Mouse (Mus musculus): ENCODE measurements at regions not wholly inside any gene's neighbourhood (a gene's known extent, or its start where the extent isn't known, plus 50 kb on each side); places are given as distances from the start of the nearest gene placed in this dataset.

DNA sequence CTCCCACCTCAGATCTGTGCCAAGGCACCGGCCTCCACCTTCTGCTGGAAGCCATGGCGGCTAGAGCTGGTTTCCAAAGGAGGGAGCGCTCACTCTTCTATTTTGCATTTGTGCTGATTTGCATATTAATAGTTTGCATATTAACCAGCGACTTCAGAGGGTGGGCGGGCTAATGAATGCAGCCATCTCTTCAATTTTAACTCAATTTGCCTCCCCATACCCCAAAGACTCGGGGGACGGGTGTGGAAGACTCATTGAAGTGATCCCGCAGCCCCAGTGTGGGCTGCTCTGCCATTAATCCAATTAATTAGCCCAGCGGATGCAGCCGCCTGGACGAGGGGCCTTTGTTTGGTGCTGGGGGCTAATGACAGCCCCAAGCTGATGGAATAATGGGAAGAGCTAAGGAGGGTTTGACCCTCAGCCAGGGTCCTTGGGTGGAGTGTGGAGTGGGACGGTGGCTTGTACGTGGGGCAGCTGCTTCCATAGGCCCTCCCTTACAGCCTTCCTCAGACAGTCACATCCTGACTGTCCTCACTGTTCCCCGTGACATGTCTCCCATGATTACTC, 103.0 kb downstream of the Gm26897 start:
- Histone ChIP-seq H3K9ac (no peak overlapping the region), H3K27ac (no peak overlapping the region), H3K27me3 (peaks cover 77% of the 10 kb centered on the region), H3K4me3 (no peak overlapping the region), H3K36me3 (no peaks in the 10 kb centered on the region), H3K4me2 (replicated peaks) (no peak overlapping the region), H3K9me3 (no peaks in the 10 kb centered on the region), H3K4me1 (peaks cover 12% of the 10 kb centered on the region)
- WGBS, result 23% methylated on average over 14 of the region's 14 CpGs
- ATAC-seq (ENCODE audit: low FRiP score, low read depth), result no peak

DNA sequence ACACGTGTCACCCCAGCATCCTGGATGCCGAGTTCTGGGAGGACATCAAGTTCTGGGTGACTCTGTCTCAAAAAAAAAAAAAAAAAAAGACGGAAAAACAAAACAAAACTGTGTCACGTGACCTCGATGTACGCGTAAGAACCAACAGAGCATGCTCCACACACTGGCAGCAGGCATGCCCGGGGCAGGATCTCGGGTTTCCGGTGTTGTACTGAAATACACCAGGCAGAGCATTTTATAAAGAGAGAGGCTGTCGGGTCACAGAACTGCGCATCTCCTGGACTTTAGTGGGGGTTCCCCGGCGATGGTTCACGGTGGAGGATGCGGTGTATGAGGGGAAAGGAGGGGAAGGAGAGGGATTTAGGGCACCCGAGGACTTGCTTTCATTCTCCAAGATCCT, 108.7 kb downstream of the Gm26897 start:
- Histone ChIP-seq H3K36me3 (no peaks in the 10 kb centered on the region), H3K27me3 (peaks cover 71% of the 10 kb centered on the region), H3K4me2 (replicated peaks) (peak overlapping the region; percentile 47), H3K27ac (no peak overlapping the region), H3K9me3 (0 out of 2 replicates have a peak, but pooled peaks cover 3% of the 10 kb centered on the region), H3K4me3 (no peak overlapping the region), H3K9ac (no peak overlapping the region), H3K4me1 (0 out of 2 replicates have a peak, but pooled peaks cover 7% of the 10 kb centered on the region)
- WGBS, result 45% methylated on average over 17 of the region's 17 CpGs
- no peak for ATAC-seq (ENCODE audit: low FRiP score, low read depth)

- Histone ChIP-seq H3K36me3 (no peaks in the 10 kb centered on the region), H3K9ac (no peak overlapping the region), H3K9me3 (0 out of 2 replicates have a peak, but pooled peaks cover 3% of the 10 kb centered on the region), H3K4me1 (0 out of 2 replicates have a peak, but pooled peaks cover 7% of the 10 kb centered on the region), H3K4me3 (no peak overlapping the region), H3K4me2 (replicated peaks) (no peak overlapping the region), H3K27ac (no peak overlapping the region), H3K27me3 (peaks cover 62% of the 10 kb centered on the region)
- WGBS, result 52% methylated on average over 17 of the region's 17 CpGs
- no peak for ATAC-seq (ENCODE audit: low FRiP score, low read depth)
Measured at GRCm38 (mm10) chr5:111843622-111844239, 110.0 kb downstream of the Gm26897 start.

DNA sequence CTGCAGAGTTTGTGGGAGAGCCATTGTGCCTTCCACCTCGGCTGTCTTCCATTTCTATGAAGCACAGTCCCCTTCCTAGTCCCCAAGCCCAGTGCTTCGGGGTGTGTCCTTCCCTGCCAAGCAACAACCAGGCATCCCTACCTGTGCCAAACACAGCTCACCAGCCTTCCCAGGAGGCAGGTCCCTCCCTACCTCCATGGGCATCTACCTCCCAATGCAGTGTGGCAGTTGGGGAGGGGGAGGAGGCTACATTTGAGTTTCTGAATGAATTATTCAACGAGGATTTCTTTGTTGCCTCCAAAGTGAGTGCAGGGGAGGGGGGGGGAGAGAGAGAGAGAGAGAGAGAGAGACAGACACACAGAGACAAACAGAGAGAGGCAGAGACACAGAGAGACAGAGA, 110.8 kb downstream of the Gm26897 start:
- 54% methylated on average over 3 of the region's 3 CpGs for WGBS
- no peak for ATAC-seq (ENCODE audit: low FRiP score, low read depth)
- Histone ChIP-seq H3K27me3 (peaks cover 54% of the 10 kb centered on the region), H3K27ac (no peak overlapping the region), H3K4me2 (replicated peaks) (no peak overlapping the region), H3K4me3 (no peak overlapping the region), H3K4me1 (0 out of 2 replicates have a peak, but pooled peaks cover 7% of the 10 kb centered on the region), H3K9me3 (0 out of 2 replicates have a peak, but pooled peaks cover 3% of the 10 kb centered on the region), H3K9ac (no peak overlapping the region), H3K36me3 (no peaks in the 10 kb centered on the region)

- no peak for ATAC-seq (ENCODE audit: low FRiP score, low read depth)
- Histone ChIP-seq H3K4me2 (replicated peaks) (no peak overlapping the region), H3K9ac (no peak overlapping the region), H3K36me3 (no peaks in the 10 kb centered on the region), H3K4me3 (no peak overlapping the region), H3K27me3 (peaks cover 33% of the 10 kb centered on the region), H3K9me3 (0 out of 2 replicates have a peak, but pooled peaks cover 3% of the 10 kb centered on the region), H3K4me1 (peaks cover 9% of the 10 kb centered on the region), H3K27ac (no peak overlapping the region)
- 91% methylated on average over 7 of the region's 10 CpGs for WGBS
Measured at GRCm38 (mm10) chr5:111848917-111849316, 115.2 kb downstream of the Gm26897 start.

GRCm38 (mm10) chr5:111852682-111853081, 119.0 kb downstream of the Gm26897 start:
- H3K4me3 ChIP-seq, result no peak overlapping the region
- H3K9me3 ChIP-seq, result no peaks in the 10 kb centered on the region
- WGBS, result 32% methylated on average over 6 of the region's 6 CpGs
- H3K9ac ChIP-seq, result no peak overlapping the region
- no peak overlapping the region for H3K27ac ChIP-seq
- no peak overlapping the region for H3K4me2 ChIP-seq (replicated peaks)
- peaks cover 20% of the 10 kb centered on the region for H3K27me3 ChIP-seq
- H3K4me1 ChIP-seq, result peaks cover 10% of the 10 kb centered on the region
- ATAC-seq (ENCODE audit: low FRiP score, low read depth), result no peak
- no peaks in the 10 kb centered on the region for H3K36me3 ChIP-seq

DNA sequence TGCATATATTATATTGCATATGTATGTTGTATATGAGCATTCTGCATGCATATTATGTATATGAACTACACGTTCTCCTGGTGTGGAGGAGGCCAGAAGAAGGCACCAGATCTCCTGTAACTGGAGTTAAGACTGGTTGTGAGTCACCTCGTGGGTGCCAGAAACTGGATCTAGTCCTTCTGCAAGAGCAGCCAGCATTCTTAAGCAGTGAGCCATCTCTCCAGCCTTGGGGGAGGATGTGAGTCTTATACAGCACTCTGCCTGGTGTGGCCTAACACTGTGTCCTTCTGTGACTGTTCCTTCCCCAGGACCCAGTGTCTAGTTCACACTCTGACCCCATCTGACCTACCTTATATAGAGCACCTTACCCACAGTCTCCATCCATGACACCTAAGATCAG, 121.6 kb downstream of the Gm26897 start:
- H3K36me3 ChIP-seq, result no peaks in the 10 kb centered on the region
- no peak overlapping the region for H3K9ac ChIP-seq
- no peak overlapping the region for H3K4me3 ChIP-seq
- H3K27ac ChIP-seq, result no peak overlapping the region
- WGBS, result 63% methylated on average over 2 of the region's 2 CpGs
- H3K4me2 ChIP-seq (replicated peaks), result no peak overlapping the region
- peaks cover 17% of the 10 kb centered on the region for H3K27me3 ChIP-seq
- H3K9me3 ChIP-seq, result no peaks in the 10 kb centered on the region
- ATAC-seq (ENCODE audit: low FRiP score, low read depth), result no peak
- H3K4me1 ChIP-seq, result peaks cover 16% of the 10 kb centered on the region

GRCm38 (mm10) chr5:111857200-111857599, 123.5 kb downstream of the Gm26897 start:
- Histone ChIP-seq H3K4me3 (no peak overlapping the region), H3K9ac (no peak overlapping the region), H3K4me2 (replicated peaks) (no peak overlapping the region), H3K4me1 (peaks cover 16% of the 10 kb centered on the region), H3K27ac (no peak overlapping the region), H3K9me3 (no peaks in the 10 kb centered on the region), H3K27me3 (peaks cover 13% of the 10 kb centered on the region; the same call in 1 of the 2 replicates), H3K36me3 (no peaks in the 10 kb centered on the region)
- WGBS, result 76% methylated on average over 7 of the region's 7 CpGs
- ATAC-seq (ENCODE audit: low FRiP score, low read depth), result no peak

DNA sequence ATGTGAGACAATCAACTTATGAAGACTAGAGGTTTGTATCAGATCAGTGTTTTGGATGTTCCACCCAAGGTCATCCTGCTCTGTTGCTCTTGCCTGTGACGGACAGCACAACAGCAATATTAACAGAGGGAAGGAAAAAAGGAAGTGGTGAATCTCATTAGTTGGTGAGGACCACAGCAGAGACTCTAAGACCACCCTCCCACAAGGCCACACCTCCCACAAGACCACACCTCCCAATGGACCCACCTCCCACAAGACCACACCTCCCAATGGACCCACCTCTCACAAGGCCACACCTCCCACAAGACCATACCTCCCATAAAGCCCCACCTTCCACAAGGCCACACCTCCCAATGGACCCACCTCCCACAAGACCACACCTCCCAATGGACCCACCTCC, 126.7 kb downstream of the Gm26897 start:
- peaks cover 23% of the 10 kb centered on the region for H3K4me1 ChIP-seq
- no peak overlapping the region for H3K27ac ChIP-seq
- H3K4me2 ChIP-seq (replicated peaks), result no peak overlapping the region
- H3K36me3 ChIP-seq, result no peaks in the 10 kb centered on the region
- no peak overlapping the region for H3K9ac ChIP-seq
- peaks cover 25% of the 10 kb centered on the region for H3K27me3 ChIP-seq
- no peak overlapping the region for H3K4me3 ChIP-seq
- H3K9me3 ChIP-seq, result no peaks in the 10 kb centered on the region
- ATAC-seq (ENCODE audit: low FRiP score, low read depth), result no peak
- WGBS, result 91% methylated on average over 1 of the region's 1 CpGs

- ATAC-seq (ENCODE audit: low FRiP score, low read depth), result no peak
- WGBS, result 90% methylated on average over 4 of the region's 4 CpGs
- H3K4me2 ChIP-seq (replicated peaks), result no peak overlapping the region
Measured at GRCm38 (mm10) chr5:111862331-111862730, 128.6 kb downstream of the Gm26897 start.

GRCm38 (mm10) chr5:111863922-111864321, 130.2 kb downstream of the Gm26897 start:
- no peak for ATAC-seq (ENCODE audit: low FRiP score, low read depth)
- Histone ChIP-seq H3K4me3 (no peak overlapping the region), H3K36me3 (no peaks in the 10 kb centered on the region), H3K27me3 (peaks cover 53% of the 10 kb centered on the region), H3K9me3 (no peaks in the 10 kb centered on the region), H3K4me1 (peaks cover 21% of the 10 kb centered on the region), H3K9ac (no peak overlapping the region), H3K27ac (no peak overlapping the region), H3K4me2 (replicated peaks) (0 out of 2 replicates have a peak overlapping the region, but pooled peaks have one; percentile 2)
- WGBS, result 54% methylated on average over 7 of the region's 7 CpGs

More at GRCm38 (mm10) chr5:111862331-111862730, 128.6 kb downstream of the Gm26897 start:
- H3K9ac ChIP-seq, result no peak overlapping the region
- H3K4me1 ChIP-seq, result peaks cover 28% of the 10 kb centered on the region
- no peaks in the 10 kb centered on the region for H3K36me3 ChIP-seq
- H3K4me3 ChIP-seq, result no peak overlapping the region
- H3K9me3 ChIP-seq, result no peaks in the 10 kb centered on the region
- H3K27ac ChIP-seq, result no peak overlapping the region
- H3K27me3 ChIP-seq, result peaks cover 37% of the 10 kb centered on the region

DNA sequence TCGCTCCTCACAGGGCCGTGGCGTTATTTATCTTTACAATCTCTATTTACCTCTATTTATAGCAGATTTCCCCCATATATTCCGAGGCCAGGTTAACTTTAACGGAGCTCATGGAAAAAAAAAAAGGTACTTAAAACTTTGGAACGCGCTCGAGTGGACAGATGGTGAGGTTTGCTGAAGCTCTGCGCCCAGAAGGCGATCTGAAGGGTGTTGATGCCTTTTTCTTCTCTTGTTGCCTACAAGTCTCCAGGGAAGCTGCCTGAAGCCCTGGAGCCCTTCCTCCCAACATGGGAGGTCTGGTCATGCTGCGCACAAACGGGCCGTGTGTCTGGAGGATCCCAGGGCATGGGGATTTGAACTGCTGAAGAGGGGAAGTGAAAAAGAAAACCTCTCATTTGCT, 130.9 kb downstream of the Gm26897 start:
- ATAC-seq (ENCODE audit: low FRiP score, low read depth), result no peak

More for the DNA sequence above, 130.9 kb downstream of the Gm26897 start:
- no peak overlapping the region for H3K9ac ChIP-seq
- H3K27ac ChIP-seq, result no peak overlapping the region
- H3K36me3 ChIP-seq, result no peaks in the 10 kb centered on the region
- H3K27me3 ChIP-seq, result peaks cover 59% of the 10 kb centered on the region
- H3K9me3 ChIP-seq, result no peaks in the 10 kb centered on the region
- no peak overlapping the region for H3K4me2 ChIP-seq (replicated peaks)
- no peak overlapping the region for H3K4me3 ChIP-seq
- 51% methylated on average over 13 of the region's 13 CpGs for WGBS
- peaks cover 21% of the 10 kb centered on the region for H3K4me1 ChIP-seq
